Mouse (Mus musculus) stomach, postnatal 0 days (tissue): Measurements from ENCODE around the gene Lat.

Source experiments
- CTCF ChIP-seq: IDR thresholded peaks from 2 replicates; pipeline ENCODE4 v1.5.1; 2016; ENCODE audit warnings: antibody characterized with exemption, low read depth, mild to moderate bottlenecking, moderate library complexity
- EP300 ChIP-seq: optimal IDR thresholded peaks from 2 replicates; pipeline ENCODE3; 2016; ENCODE audit warnings: antibody characterized with exemption

DNA sequence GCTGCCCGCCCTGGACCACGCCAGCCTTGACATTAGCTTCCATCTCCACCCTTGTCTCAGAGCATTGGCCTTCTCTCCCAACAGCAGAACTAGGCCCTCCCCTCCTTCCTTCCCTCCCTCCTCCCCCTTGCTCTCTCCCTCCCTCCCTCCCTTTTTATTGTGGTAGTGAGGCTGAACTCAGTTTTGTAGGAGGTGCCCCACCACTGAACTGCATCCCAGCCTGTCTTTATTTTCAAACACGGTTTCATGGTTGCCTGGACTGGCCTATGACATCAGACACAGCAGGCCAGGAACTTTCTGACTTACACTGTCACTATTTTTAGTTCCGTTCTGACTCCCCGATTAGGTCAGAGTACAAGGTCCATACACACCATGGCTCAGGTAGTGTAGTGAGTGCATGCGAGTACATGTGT, 29.2 kb downstream of the Lat start:
- TF ChIP-seq CTCF, result no peak
- no peak for TF ChIP-seq EP300
